Mouse (Mus musculus): Measurements from ENCODE around the gene Arid1b.

Gene Arid1b

GRCm38 (mm10) chr17:5322594-5322993, 328.5 kb downstream of the Arid1b start:
- no peak for DNase-seq (ENCODE audit: low spot score)

- no peak for DNase-seq (ENCODE audit: low spot score)
Observed at GRCm38 (mm10) chr17:5323746-5324145, 329.6 kb downstream of the Arid1b start.

GRCm38 (mm10) chr17:5324236-5324876, 330.2 kb downstream of the Arid1b start:
- DNase-seq (ENCODE audit: low spot score) = no peak

- no peak for DNase-seq (ENCODE audit: low spot score)
Observed at GRCm38 (mm10) chr17:5326689-5327088, 332.6 kb downstream of the Arid1b start.

GRCm38 (mm10) chr17:5327480-5328180, 333.5 kb downstream of the Arid1b start:
- no peak for DNase-seq (ENCODE audit: low spot score)

GRCm38 (mm10) chr17:5329478-5329877, 335.3 kb downstream of the Arid1b start:
- DNase-seq (ENCODE audit: low spot score) = no peak

- DNase-seq (ENCODE audit: low spot score) = no peak
Observed at GRCm38 (mm10) chr17:5330063-5330462, 335.9 kb downstream of the Arid1b start.

GRCm38 (mm10) chr17:5330644-5331043, 336.5 kb downstream of the Arid1b start:
- no peak for DNase-seq (ENCODE audit: low spot score)

GRCm38 (mm10) chr17:5331387-5331786, 337.3 kb downstream of the Arid1b start:
- DNase-seq (ENCODE audit: low spot score) = no peak

- no peak for DNase-seq (ENCODE audit: low spot score)
Observed at GRCm38 (mm10) chr17:5334567-5334966, 340.4 kb downstream of the Arid1b start.

GRCm38 (mm10) chr17:5344426-5344825, 350.3 kb downstream of the Arid1b start:
- DNase-seq (ENCODE audit: low spot score) = no peak

GRCm38 (mm10) chr17:5345810-5346209, 351.7 kb downstream of the Arid1b start:
- no peak for DNase-seq (ENCODE audit: low spot score)

- no peak for DNase-seq (ENCODE audit: low spot score)
Observed at GRCm38 (mm10) chr17:5352901-5353300, 358.8 kb downstream of the Arid1b start.

- no peak for DNase-seq (ENCODE audit: low spot score)
Observed at GRCm38 (mm10) chr17:5360759-5361158, 366.6 kb downstream of the Arid1b start.

- no peak for DNase-seq (ENCODE audit: low spot score)
Observed at GRCm38 (mm10) chr17:5365992-5366398, 371.9 kb downstream of the Arid1b start.

GRCm38 (mm10) chr17:5371032-5371431, 376.9 kb downstream of the Arid1b start:
- DNase-seq (ENCODE audit: low spot score) = no peak

GRCm38 (mm10) chr17:5371521-5371920, 377.4 kb downstream of the Arid1b start:
- no peak for DNase-seq (ENCODE audit: low spot score)

- DNase-seq (ENCODE audit: low spot score) = no peak
Observed at GRCm38 (mm10) chr17:5372951-5373350, 378.8 kb downstream of the Arid1b start.

- no peak for DNase-seq (ENCODE audit: low spot score)
Observed at GRCm38 (mm10) chr17:5377151-5377929, 383.2 kb downstream of the Arid1b start.

- no peak for DNase-seq (ENCODE audit: low spot score)
Observed at GRCm38 (mm10) chr17:5377930-5378310, 383.8 kb downstream of the Arid1b start.

GRCm38 (mm10) chr17:5385694-5386093, 391.6 kb downstream of the Arid1b start:
- DNase-seq (ENCODE audit: low spot score) = no peak

GRCm38 (mm10) chr17:5386885-5387545, 392.9 kb downstream of the Arid1b start:
- no peak for DNase-seq (ENCODE audit: low spot score)
